ENCODE assay signal across 8 mouse cellular contexts in the genomic region with DNA sequence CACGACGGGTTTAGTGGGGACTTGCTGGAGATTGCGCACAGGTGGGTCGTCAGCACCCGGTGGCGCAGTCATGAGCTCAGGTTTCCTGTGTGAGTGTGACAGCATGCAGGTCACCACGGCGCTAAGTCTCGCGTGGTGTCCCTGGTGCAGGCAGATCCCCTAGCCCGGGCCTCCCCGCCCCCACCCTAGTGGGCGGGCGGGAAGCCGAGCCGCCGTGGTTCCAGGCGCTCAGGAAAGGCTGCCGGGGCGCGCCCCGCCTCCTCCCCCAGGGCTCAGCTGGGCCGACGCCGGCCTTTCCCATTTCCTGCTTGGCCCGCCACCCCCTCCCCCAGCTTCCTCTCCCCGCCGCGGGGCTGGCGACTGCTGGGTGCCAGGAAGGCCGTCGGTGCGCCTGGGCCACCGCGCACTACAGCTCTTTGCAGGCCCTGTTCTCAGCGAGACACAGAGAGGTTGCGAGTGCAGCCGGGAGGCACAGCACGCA. TPM values are rescaled to one million over a fixed set of nuclear protein-coding genes. Genes with fewer than 3 reads are reported as not detected.
DNase-seq lines count a peak whose midpoint lies in the region; ATAC-seq and TF ChIP-seq lines count a peak whose summit lies in the region.

No protein-coding gene starts in this region.

- H3ac ChIP-seq in myocyte (ENCODE audit: control insufficient read depth, insufficient read length), result no peak overlapping the region

- H3K9me3 ChIP-seq in liver, embryonic 13.5 days (replicated peaks), result no peaks in the 10 kb centered on the region
- H3K9me3 ChIP-seq in stomach, embryonic 16.5 days (replicated peaks; ENCODE audit: control insufficient read depth, low read length), result no peaks in the 10 kb centered on the region

- H3K4me1 ChIP-seq in liver, embryonic 13.5 days (replicated peaks), result peaks cover 87% of the 10 kb centered on the region
- peaks cover 33% of the 10 kb centered on the region for H3K4me1 ChIP-seq in stomach, embryonic 16.5 days (ENCODE audit: control insufficient read depth, insufficient read depth, low read length)

- WGBS in liver, embryonic 13.5 days (ENCODE audit: insufficient replicate concordance), result under 1% methylated on average over 38 of the region's 39 CpGs
- WGBS in stomach, embryonic 16.5 days, result under 1% methylated on average over 37 of the region's 39 CpGs

- TF ChIP-seq POLR2A in myocyte (IDR thresholded peaks at IDR 0.05; ENCODE audit: insufficient read length, low read depth), result peak; percentile 56

- no peaks in the 10 kb centered on the region for H3K36me3 ChIP-seq in liver, embryonic 13.5 days
- H3K36me3 ChIP-seq in myocyte (ENCODE audit: control insufficient read depth, insufficient read depth), result no peaks in the 10 kb centered on the region
- H3K36me3 ChIP-seq in stomach, embryonic 16.5 days (ENCODE audit: control insufficient read depth, insufficient read depth, low read length), result no peaks in the 10 kb centered on the region

- peaks cover 6% of the 10 kb centered on the region for H3K79me2 ChIP-seq in myocyte (ENCODE audit: control insufficient read depth, insufficient read depth)

- H3K27ac ChIP-seq in liver, embryonic 13.5 days, result peak overlapping the region; percentile 91
- peak overlapping the region; percentile 98 for H3K27ac ChIP-seq in stomach, embryonic 16.5 days (ENCODE audit: low read length)

- peak; percentile 94 for DNase-seq in 3134 (ENCODE audit: extremely low read depth, insufficient read length, low spot score)
- DNase-seq in R1 (ENCODE audit: low read depth, low spot score), result peak; percentile 96
- DNase-seq in embryo, embryonic 9.5 days (ENCODE audit: extremely low spot score), result peak; percentile 87
- peak; percentile 89 for DNase-seq in heart, adult 8-10 months (ENCODE audit: low spot score)
- DNase-seq in kidney, adult 18-20 months, result peak; percentile 85
- peak; percentile 50 for DNase-seq in liver, embryonic 13.5 days

- peak; percentile 25 for ATAC-seq in liver, embryonic 13.5 days (ENCODE audit: low read depth)
- peak; percentile 77 for ATAC-seq in stomach, embryonic 16.5 days (ENCODE audit: insufficient read depth, low FRiP score)

- H3K27me3 ChIP-seq in liver, embryonic 13.5 days, result peaks cover 5% of the 10 kb centered on the region; the same call in 1 of the 2 replicates
- H3K27me3 ChIP-seq in myocyte (ENCODE audit: control insufficient read depth, insufficient read depth, insufficient read length), result no peaks in the 10 kb centered on the region
- no peaks in the 10 kb centered on the region for H3K27me3 ChIP-seq in stomach, embryonic 16.5 days (ENCODE audit: control insufficient read depth, insufficient read depth, low read length)

- peak overlapping the region; percentile 93 for H3K4me2 ChIP-seq in liver, embryonic 13.5 days
- peak overlapping the region; percentile 96 for H3K4me2 ChIP-seq in myocyte (ENCODE audit: low read depth)
- peak overlapping the region; percentile 98 for H3K4me2 ChIP-seq in stomach, embryonic 16.5 days (ENCODE audit: low read depth, low read length)

- H3K4me3 ChIP-seq in liver, embryonic 13.5 days (replicated peaks), result peak overlapping the region; percentile 81
- peak overlapping the region; percentile 37 for H3K4me3 ChIP-seq in myocyte
- peak overlapping the region; percentile 85 for H3K4me3 ChIP-seq in stomach, embryonic 16.5 days (replicated peaks; ENCODE audit: low read length)

- peak overlapping the region; percentile 94 for H3K9ac ChIP-seq in liver, embryonic 13.5 days
- H3K9ac ChIP-seq in stomach, embryonic 16.5 days (ENCODE audit: low read length), result peak overlapping the region; percentile 97

TF ChIP-seq in myocyte, 11 proteins besides CTCF, POLR2A, EP300 and RAD21:
- TF ChIP-seq POLR2AphosphoS2 (IDR thresholded peaks at IDR 0.05; ENCODE audit: insufficient read length, low read depth), result peak; percentile 60
- TF ChIP-seq E2F4 (IDR thresholded peaks at IDR 0.05; ENCODE audit: insufficient read depth), result peak; percentile 4
- TF ChIP-seq REST (IDR thresholded peaks at IDR 0.05; ENCODE audit: insufficient read depth, insufficient read length), result no peak
- TF ChIP-seq MYOD1 (IDR thresholded peaks at IDR 0.05; ENCODE audit: control insufficient read depth in 1 of 3, insufficient read length in 2 of 3, low read depth in 2 of 3), result peak in 1 of 3 experiments; percentile 2
- peak in 2 of 3 experiments; percentile 1 to 43 for TF ChIP-seq MYOG (IDR thresholded peaks at IDR 0.05; ENCODE audit: control insufficient read depth in 1 of 3, insufficient read depth in 1 of 3, insufficient read length in 2 of 3, low read depth in 2 of 3)

RNA-seq across cellular contexts. Expression of gene Ssbp4, which starts 0.7 kb away (rescaled TPM):
- 10 to 100 TPM; 29.1 to 34.1 (median 31.3) TPM for total RNA-seq in heart, adult 8-10 months (2022)
- polyA plus RNA-seq in liver, embryonic 13.5 days (2015; fragmentation: Nextera tagmentation; extraction: Ambion mirVana), result 54.2 and 62.4 TPM in 2 replicates
- polyA plus RNA-seq in myocyte (2012; fragmentation: generic; extraction: Trizol), result 133 TPM
- 65.2 and 68.3 TPM in 2 replicates for polyA plus RNA-seq in stomach, embryonic 16.5 days (2015; fragmentation: Nextera tagmentation; extraction: Ambion mirVana)

RNA-seq across cellular contexts. Expression of gene Lrrc25, which starts 6.5 kb away (rescaled TPM):
- total RNA-seq in heart, adult 8-10 months (2022), result 1 to 10 TPM; 1.4 to 2.3 (median 1.8) TPM
- 5.4 and 5.6 TPM in 2 replicates for polyA plus RNA-seq in liver, embryonic 13.5 days (2015; fragmentation: Nextera tagmentation; extraction: Ambion mirVana)
- polyA plus RNA-seq in myocyte (2012; fragmentation: generic; extraction: Trizol), result not detected
- 2.9 and 3.0 TPM in 2 replicates for polyA plus RNA-seq in stomach, embryonic 16.5 days (2015; fragmentation: Nextera tagmentation; extraction: Ambion mirVana)

RNA-seq across cellular contexts. Expression of gene Isyna1, which starts 15.2 kb away (rescaled TPM):
- 10 to 100 TPM; 15.5 to 37.5 (median 23.7) TPM for total RNA-seq in heart, adult 8-10 months (2022)
- polyA plus RNA-seq in liver, embryonic 13.5 days (2015; fragmentation: Nextera tagmentation; extraction: Ambion mirVana), result 82.8 and 84.9 TPM in 2 replicates
- 40.4 TPM for polyA plus RNA-seq in myocyte (2012; fragmentation: generic; extraction: Trizol)
- polyA plus RNA-seq in stomach, embryonic 16.5 days (2015; fragmentation: Nextera tagmentation; extraction: Ambion mirVana), result 104 and 111 TPM in 2 replicates

RNA-seq across cellular contexts. Expression of gene Gdf15, which starts 22.8 kb away (rescaled TPM):
- 1 to 10 TPM in 2 of 4 experiments, under 1 TPM in 2; 0.69 to 1.9 (median 1.2) TPM for total RNA-seq in heart, adult 8-10 months (2022)
- 3.9 and 4.1 TPM in 2 replicates for polyA plus RNA-seq in liver, embryonic 13.5 days (2015; fragmentation: Nextera tagmentation; extraction: Ambion mirVana)
- 54.1 TPM for polyA plus RNA-seq in myocyte (2012; fragmentation: generic; extraction: Trizol)
- 0.57 and 0.60 TPM in 2 replicates for polyA plus RNA-seq in stomach, embryonic 16.5 days (2015; fragmentation: Nextera tagmentation; extraction: Ambion mirVana)

RNA-seq across cellular contexts. Expression of gene Pgpep1, which starts 50.8 kb away (rescaled TPM):
- 10 to 100 TPM; 40.0 to 57.7 (median 44.4) TPM for total RNA-seq in heart, adult 8-10 months (2022)
- polyA plus RNA-seq in liver, embryonic 13.5 days (2015; fragmentation: Nextera tagmentation; extraction: Ambion mirVana), result 17.9 and 19.5 TPM in 2 replicates
- polyA plus RNA-seq in myocyte (2012; fragmentation: generic; extraction: Trizol), result 38.5 TPM
- 47.4 and 57.5 TPM in 2 replicates for polyA plus RNA-seq in stomach, embryonic 16.5 days (2015; fragmentation: Nextera tagmentation; extraction: Ambion mirVana)

Comparison
In these comparisons a context has a peak if more than half of its experiments do, and no peak if none do; other contexts are left out.
1. Peak in every context shown above with its lines: DNase-seq, ATAC-seq, H3K4me3 ChIP-seq and H3K27ac ChIP-seq.